Mouse (Mus musculus) bone marrow macrophage, adult 2 months (primary cell): ENCODE results near the gene Bach1. TPM values are rescaled to one million over a fixed set of nuclear protein-coding genes. Genes with fewer than 3 reads are reported as not detected.

Experiments
- H3K27ac ChIP-seq: 2 replicates; pipeline ENCODE4 v1.5.1; 2012; ENCODE audit warnings: low read depth, low read length; ENCODE audit not compliant: insufficient read depth
- H3K4me1 ChIP-seq: 2 replicates; pipeline ENCODE4 v1.6.1; 2012; ENCODE audit warnings: low read length; ENCODE audit not compliant: control insufficient read depth, insufficient read depth
- H3K4me3 ChIP-seq: 2 replicates; pipeline ENCODE4 v1.5.1; 2012; ENCODE audit warnings: mild to moderate bottlenecking, low read length, moderate library complexity; ENCODE audit not compliant: insufficient read depth
- CTCF ChIP-seq: IDR thresholded peaks from 2 replicates; pipeline ENCODE4 v1.5.1; 2012; ENCODE audit warnings: low read depth, mild to moderate bottlenecking, low read length, moderate library complexity
- POLR2A ChIP-seq: IDR thresholded peaks from 2 replicates; pipeline ENCODE4 v1.6.1; 2012; ENCODE audit warnings: mild to moderate bottlenecking, low read depth, low read length, borderline replicate concordance
- polyA plus RNA-seq: library from polyadenylated mRNA; stranded (reverse); fragments of >200 nt; gene quantifications from 2 replicates; pipeline ENCODE4 v1.2.4, GENCODE M21; 2012; ENCODE audit not compliant: missing spikeins, insufficient read depth, insufficient read length

Bach1 gene
- polyA plus RNA-seq, 1 experiment, result 78.9 TPM

DNA sequence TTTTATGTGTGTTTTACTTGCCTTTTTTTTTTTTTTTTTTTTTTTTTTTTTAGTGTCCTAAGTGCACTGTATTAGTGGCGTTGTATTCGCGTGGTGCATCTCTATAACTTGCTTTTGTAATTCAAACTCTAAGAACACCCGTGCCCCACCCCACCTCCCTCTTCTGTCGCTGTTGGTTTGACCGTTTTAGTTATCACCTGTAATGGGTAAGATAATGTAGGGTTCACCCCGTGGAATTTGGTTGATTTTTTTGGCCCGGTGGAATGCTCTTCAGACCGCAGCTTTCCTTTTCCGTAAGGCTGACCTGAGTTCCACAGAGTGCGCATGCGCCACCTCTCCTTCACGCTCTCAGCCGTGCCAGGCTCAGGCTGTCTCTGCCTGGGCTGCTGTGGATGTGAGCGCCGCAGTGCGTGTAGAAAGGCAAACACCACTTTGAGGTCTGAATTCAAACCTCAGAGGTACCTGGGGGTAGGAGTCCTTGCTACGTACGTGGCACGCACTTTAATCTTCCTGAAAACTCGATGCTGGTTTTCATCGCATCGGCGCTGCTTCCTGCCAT lies 22.2 kb downstream of the Bach1 start:
- Histone ChIP-seq H3K4me3 (no peak overlapping the region), H3K4me1 (peaks cover 17% of the 10 kb centered on the region), H3K27ac (no peak overlapping the region)
- TF ChIP-seq POLR2A, result no peak
- no peak for TF ChIP-seq CTCF

DNA sequence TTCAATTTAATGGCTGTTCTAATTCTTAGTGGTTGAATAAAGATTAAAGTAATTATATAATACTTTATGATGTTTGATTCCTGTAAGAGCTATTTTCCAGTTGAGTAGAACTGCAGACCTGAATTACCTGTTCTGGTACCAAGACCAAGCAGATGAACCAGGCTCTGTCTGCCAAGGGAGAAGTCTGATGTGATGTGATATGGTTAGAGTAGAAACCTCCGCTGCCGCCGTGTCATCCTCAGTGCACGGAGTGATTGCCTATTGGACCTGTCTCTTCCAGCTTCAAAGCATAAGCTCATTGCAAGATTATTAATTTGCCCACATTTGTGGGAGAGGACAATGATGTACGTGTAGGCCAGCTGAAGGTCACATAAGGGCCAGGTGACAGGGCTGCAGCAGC lies 24.1 kb downstream of the Bach1 start:
- TF ChIP-seq POLR2A (no peak), CTCF (no peak)
- Histone ChIP-seq H3K4me1 (peaks cover 6% of the 10 kb centered on the region; the same call in 1 of the 2 replicates), H3K4me3 (no peak overlapping the region), H3K27ac (no peak overlapping the region)

DNA sequence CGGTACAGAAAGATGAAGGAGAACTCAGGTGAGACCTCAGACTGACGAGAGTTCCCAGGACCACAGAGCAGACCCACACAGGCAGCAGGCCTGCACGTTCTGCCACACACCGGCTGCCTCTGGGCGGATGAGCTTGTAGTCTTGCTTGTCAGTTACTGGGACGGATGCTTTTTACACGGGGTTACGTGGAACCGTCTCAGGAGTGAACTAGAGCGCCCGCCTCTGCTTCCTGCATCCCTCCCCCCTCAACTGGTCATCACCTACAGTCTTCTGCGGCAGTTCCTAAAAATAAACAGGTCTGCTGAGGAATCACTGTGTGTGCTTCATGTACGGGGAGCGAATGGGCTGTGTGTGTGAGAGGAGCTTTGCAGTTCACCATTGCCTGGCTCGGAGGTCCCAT lies 24.7 kb downstream of the Bach1 start:
- Histone ChIP-seq H3K4me3 (no peak overlapping the region), H3K4me1 (peaks cover 6% of the 10 kb centered on the region; the same call in 1 of the 2 replicates), H3K27ac (no peak overlapping the region)
- TF ChIP-seq CTCF (no peak), POLR2A (no peak)

DNA sequence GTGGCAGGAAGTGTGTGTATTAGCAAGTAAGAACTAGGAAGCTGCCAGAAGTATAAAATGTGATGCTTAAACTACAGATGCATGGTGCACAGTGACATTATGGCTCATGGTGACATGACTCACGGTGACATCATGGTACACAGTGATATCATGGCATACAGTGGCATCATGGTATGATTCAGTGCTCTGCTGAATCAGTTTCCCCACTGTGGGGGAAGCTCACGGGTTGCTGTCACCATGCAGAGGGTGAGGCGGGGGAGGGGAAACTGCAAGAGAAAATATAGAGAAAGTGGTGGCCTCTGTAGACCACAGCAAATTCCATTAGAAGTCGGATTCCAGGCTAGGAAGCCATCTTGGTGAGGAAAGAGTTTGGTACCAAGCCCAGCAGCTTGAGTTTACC lies 26.1 kb downstream of the Bach1 start:
- H3K4me1 ChIP-seq, result peaks cover 6% of the 10 kb centered on the region; the same call in 1 of the 2 replicates
- no peak overlapping the region for H3K27ac ChIP-seq
- H3K4me3 ChIP-seq, result no peak overlapping the region
- TF ChIP-seq POLR2A, result no peak
- no peak for TF ChIP-seq CTCF

DNA sequence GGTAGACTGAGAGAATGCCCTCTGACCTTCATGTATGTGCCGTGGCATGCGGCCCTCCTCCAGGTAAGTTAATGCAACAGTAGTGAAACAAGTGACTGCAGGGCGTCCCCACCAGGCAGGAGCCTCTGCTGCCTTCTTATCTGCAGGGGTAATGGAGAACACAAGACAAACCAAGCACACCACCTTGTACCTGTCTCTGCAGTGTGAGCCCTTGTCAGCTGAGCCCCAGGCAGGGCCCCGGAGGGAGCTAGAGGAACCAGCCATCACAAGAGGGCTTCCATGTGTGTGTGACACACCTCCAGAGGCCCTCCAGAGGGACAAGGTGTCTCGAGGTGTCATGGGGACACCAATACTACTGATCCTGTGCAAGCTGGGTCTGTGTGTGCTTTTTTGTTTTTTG lies 26.5 kb downstream of the Bach1 start:
- Histone ChIP-seq H3K27ac (no peak overlapping the region), H3K4me1 (peaks cover 6% of the 10 kb centered on the region; the same call in 1 of the 2 replicates), H3K4me3 (no peak overlapping the region)
- no peak for TF ChIP-seq CTCF
- TF ChIP-seq POLR2A, result no peak

DNA sequence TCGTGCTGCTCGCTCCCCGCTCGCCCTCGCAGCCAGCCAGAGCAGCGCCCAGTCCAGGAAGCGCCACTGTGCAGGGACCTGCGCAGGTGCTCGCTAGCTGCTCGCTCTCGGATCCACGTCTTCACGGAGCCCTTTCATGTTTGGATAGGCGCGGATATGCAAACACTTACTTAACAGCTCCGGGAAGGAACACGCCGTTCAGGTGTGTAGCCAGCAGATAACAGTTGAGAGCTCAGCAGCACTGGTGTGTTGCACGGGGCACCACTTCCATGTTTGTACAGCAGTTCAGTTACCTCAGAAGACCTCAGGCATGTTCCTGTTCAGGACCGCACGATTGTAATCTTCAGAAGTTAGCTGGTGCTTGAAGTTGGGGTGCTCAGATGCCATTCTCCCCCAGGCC lies 27.2 kb downstream of the Bach1 start:
- Histone ChIP-seq H3K4me1 (peaks cover 6% of the 10 kb centered on the region; the same call in 1 of the 2 replicates), H3K27ac (no peak overlapping the region), H3K4me3 (no peak overlapping the region)
- TF ChIP-seq CTCF (no peak), POLR2A (no peak)

DNA sequence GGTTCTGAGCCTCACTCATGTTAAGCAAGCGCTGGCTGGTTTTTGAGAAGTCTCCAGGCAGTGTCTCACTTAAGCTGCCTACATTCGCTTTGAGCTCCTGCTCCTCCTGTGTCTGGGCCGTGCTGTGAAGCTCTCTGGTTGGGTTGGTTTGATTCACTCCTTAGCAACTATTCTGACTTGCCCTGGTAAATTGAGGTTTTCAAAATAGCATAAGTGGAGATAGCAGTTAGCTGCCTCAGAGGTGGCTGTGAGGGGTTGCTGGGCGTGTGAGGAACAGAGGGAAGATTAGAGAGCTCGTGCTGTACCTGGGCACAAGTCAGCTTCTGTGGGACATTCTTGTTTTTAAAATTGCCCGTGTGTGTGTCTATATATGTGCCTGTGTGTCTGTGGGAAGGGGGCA lies 27.6 kb downstream of the Bach1 start:
- TF ChIP-seq CTCF (no peak), POLR2A (no peak)
- Histone ChIP-seq H3K4me3 (no peak overlapping the region), H3K27ac (no peak overlapping the region), H3K4me1 (peaks cover 6% of the 10 kb centered on the region; the same call in 1 of the 2 replicates)

DNA sequence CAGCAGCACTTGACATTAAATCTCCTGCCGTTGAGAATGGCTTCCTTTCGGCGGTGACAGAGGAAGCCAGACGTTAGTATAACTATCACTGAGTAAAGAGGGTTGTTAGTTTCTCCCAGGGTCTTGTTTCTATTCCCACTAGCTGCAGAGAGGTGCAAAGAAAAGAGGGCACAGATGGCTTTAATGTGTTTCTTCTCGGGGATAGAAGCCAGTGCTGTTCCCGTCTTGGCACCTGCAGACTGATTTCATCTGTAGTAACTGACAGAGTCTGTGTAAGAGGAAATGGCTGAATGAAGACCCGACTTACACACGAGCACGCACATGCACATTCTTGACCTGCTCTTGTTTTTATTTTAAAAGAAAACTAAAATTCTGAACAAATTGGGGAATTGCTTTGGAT lies 28.5 kb downstream of the Bach1 start:
- TF ChIP-seq CTCF, result no peak
- no peak for TF ChIP-seq POLR2A
- Histone ChIP-seq H3K27ac (no peak overlapping the region), H3K4me1 (peaks cover 6% of the 10 kb centered on the region; the same call in 1 of the 2 replicates), H3K4me3 (no peak overlapping the region)

DNA sequence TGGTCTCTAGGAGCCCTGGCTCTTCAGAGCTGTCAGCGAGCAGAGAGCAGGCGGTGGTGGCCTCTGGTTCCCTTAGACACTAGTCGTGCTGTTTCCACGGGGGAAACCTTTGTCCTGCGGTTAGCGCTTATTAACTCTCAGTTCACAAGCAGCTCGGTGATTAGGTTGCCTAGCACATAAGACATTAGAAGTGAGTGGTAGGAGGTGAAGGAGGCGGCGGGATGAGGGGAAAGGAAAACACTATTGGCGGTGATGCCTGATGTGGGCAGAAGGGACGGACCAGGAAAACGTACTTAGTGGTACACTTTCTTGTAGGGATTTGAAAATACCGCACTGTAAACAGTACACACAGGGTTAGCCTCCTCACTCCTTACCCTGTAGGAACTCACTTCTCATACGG lies 29.2 kb downstream of the Bach1 start:
- TF ChIP-seq CTCF (no peak), POLR2A (no peak)
- peaks cover 6% of the 10 kb centered on the region; the same call in 1 of the 2 replicates for H3K4me1 ChIP-seq
- no peak overlapping the region for H3K4me3 ChIP-seq
- H3K27ac ChIP-seq, result no peak overlapping the region

DNA sequence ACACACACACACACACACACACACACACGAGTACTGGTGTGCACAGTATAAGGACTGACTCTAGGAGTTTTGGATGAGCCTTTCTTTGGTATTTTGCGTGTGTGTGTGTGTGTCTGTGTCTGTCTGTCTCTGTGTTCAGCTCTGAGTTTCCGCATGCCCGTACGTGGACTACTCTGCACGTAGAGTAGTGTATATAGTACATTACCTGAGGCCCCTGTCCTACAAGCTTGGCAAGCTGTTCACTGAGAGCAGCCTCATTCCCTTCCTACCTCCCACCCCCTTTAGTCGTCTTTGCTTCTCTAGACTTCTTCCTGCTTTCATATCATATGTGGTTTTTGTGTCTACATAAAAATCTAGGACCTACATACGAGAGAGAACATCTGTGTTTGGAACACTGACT lies 30.0 kb downstream of the Bach1 start:
- H3K27ac ChIP-seq, result no peak overlapping the region
- no peak overlapping the region for H3K4me3 ChIP-seq
- peaks cover 6% of the 10 kb centered on the region; the same call in 1 of the 2 replicates for H3K4me1 ChIP-seq
- TF ChIP-seq POLR2A (no peak), CTCF (no peak)
